Mouse (Mus musculus) testis, adult 2 months (tissue): ENCODE results near the gene Nat10.

Source experiments
- CTCF ChIP-seq: fragments of 200-500 bp; IDR thresholded peaks from 2 replicates; pipeline ENCODE4 v1.5.1; 2012; ENCODE audit warnings: low read depth, mild to moderate bottlenecking, inconsistent platforms, low read length, moderate library complexity; ENCODE audit not compliant: control insufficient read depth, insufficient read depth, insufficient replicate concordance
- POLR2A ChIP-seq: fragments of 200-500 bp; IDR thresholded peaks from 2 replicates; pipeline ENCODE4 v1.6.1; 2012; ENCODE audit warnings: low read depth, mild to moderate bottlenecking, inconsistent platforms, low read length, moderate library complexity; ENCODE audit not compliant: control insufficient read depth

DNA sequence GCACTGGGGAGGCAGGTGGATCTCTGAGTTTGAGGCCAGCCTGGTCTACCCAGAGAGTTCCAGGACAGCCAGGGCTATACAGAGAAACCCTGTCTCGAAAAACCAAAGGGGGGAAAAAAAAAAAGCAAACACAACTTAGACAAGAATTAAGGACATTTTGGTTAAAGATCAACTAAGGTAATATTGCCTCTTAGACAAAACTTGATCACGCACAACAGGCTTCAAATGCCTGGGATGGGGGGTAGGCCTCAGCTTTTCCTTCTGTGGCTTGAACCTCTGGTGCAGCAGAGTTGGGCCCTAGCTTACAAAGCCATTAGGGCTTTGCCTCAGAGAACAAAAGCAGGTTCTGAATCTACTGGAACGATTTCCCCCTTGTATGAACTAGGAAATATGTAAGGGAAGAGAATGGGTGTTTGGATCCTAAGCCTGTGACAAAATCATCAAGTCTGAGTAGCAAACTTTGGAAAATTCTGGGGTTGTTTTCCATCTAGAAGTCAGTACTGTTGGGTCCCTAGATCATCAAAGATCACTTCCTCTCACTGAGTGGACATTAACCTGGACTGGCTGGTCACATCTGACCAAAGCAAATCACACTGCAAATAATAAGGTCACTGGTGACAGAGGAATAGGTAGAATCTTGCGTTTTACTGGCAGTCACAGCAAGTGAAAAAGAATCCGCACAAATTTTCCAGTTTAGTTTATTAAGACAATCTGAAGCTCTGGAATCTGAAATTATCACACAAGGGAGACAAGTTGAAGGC is 42.9 kb upstream of the Nat10 start:
- TF ChIP-seq POLR2A (no peak), CTCF (no peak)
